Mouse (Mus musculus) brain, embryonic 14.5 days (tissue): ENCODE results near the gene Fshr.

Experiments
- CTCF ChIP-seq: fragments of 200-500 bp; IDR thresholded peaks from 2 replicates; pipeline ENCODE4 v1.5.1; 2012; ENCODE audit warnings: inconsistent platforms, mild to moderate bottlenecking, moderate library complexity, borderline replicate concordance; ENCODE audit not compliant: insufficient read depth, insufficient read length; ENCODE audit errors: extremely low read depth
- POLR2A ChIP-seq: fragments of 200-500 bp; IDR thresholded peaks from 2 replicates; pipeline ENCODE4 v1.6.1; 2012; ENCODE audit warnings: mild to moderate bottlenecking, inconsistent platforms, borderline replicate concordance; ENCODE audit not compliant: poor library complexity, insufficient read depth, insufficient read length, severe bottlenecking; ENCODE audit errors: extremely low read depth

DNA sequence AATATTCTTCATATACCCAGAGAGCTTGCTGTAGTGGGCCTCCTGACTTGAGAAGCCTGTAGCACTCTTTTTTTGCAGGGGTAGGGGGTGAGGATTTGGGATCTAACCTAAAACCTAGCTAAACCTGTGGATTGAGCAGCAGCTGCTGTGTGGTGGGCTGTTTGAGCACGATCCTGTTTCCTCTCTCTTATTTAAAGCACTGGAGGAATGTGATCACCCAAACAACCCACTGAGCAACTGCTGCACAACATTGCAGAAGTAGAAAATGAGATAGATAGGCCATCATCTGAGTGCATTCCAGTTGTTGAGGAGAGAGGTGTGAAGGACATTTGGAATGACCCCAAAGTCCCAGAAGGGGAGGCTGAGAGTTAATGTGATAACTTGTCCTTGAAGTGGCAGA is 202.2 kb downstream of the Fshr start:
- TF ChIP-seq POLR2A (no peak), CTCF (no peak)
